Mouse (Mus musculus) right cerebral cortex, postnatal 36 days (tissue): ENCODE measurements at regions not wholly inside any gene's neighbourhood (a gene's known extent, or its start where the extent isn't known, plus 50 kb on each side); places are given as distances from the start of the nearest gene placed in this dataset.

Experiments
- DNase-seq, 2 experiments: peaks; one replicate each; pipeline ENCODE4 v3.0.0; 2022; ENCODE audit warnings: low spot score in 2 of 2, mixed read lengths in 1 of 2

GRCm38 (mm10) chr12:51024057-51024743, 323.7 kb upstream of the G2e3 start:
- no peak for DNase-seq

DNA sequence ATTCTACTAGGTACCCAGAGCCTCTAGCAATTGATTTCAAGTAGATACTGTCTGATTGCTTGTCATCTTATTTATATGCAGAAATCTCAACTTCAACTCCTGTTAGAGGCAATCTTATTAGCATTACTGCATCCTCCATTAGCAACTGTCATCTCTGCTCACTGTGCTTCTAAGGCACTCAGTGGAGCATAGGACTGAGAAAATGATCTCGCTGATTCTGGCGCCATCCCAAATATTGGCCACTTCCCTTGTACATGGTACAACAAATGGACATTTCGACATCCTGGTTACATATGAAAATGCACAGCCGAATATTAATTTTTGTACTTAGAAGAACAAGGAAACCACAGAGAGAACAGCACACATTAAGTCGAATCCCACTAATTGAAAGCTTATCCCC, 329.7 kb upstream of the G2e3 start:
- no peak for DNase-seq

DNA sequence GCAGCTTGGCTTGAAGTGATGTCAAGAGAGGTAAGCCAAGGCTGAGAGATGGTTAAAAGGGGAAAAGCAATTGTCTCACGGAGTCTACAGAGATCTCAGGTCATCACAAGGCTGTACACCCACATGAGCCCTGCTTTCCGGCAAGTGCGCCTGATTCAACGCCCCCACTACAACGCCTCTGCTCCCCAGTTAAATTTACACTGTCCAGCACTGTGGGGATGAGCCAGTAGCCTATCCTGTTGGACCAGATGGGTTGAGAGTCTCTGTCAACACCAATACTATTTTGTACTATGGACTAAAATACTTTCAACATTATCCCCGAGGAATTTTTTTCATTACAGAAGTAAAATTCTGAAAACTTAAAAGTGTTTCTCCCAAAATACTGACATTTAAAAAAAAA, 331.8 kb upstream of the G2e3 start:
- DNase-seq = peak; percentile 36 to 67

GRCm38 (mm10) chr12:51009644-51010043, 338.2 kb upstream of the G2e3 start:
- DNase-seq = no peak

DNA sequence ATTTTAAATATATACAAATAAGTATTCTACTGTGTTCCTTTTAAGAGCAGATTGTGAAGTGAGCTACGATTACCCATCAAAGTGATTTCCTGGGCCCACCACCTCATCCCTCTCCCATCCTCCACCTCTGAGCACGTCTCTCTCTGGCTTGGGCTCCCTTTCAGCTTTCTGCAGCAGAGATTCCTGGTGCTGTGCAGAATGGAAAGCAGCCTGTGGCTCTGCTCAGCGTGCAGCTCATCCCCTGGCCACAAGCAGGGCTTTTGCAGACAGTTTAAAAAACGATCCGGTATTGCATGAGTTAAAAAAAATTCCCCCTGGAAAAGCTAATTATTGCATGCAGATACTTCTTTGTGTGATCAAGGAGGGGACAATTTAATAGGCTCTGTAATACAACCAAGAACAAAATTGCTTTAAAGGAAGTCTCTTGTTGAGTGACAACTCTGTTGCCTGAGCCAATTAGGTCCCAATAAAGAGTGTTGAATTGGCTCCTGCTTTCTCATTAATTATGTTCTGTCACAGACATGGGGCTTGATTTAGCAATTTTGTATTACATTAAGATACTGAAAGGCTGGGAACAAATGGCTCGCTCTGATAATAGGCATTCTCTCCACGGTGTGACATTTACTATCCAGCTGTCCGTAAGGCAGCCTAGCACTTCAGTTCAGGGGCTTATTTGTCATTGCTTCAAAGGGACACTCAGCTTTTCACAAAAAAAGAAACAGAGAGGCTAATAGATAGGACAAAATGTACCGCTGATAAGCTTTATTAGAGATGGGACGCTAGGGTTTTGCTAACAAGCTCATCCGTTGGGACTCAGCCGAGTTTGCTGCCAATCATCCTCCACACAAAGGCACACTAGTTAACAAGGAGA, 345.9 kb upstream of the G2e3 start:
- no peak for DNase-seq

DNA sequence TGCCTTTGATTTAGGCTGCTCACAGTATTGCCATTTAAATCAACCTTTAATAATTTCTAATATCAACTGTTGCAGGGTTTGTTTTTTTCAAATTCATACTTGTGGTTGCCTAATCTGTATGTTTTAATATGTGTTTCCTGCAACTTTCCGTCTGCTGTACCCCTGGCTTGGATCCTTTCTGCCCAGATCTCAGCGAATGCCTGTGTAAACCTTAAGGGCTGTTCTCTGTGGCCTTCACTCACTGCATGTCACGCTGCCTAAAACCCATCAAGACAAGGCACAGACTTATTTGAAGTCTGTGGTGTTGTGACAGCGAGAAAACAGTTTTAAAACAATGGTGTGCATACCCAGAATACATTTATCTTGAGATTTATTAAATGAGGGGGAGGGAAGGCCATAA, 346.8 kb upstream of the G2e3 start:
- DNase-seq = no peak

GRCm38 (mm10) chr12:51000281-51001075, 347.4 kb upstream of the G2e3 start:
- DNase-seq = no peak

DNA sequence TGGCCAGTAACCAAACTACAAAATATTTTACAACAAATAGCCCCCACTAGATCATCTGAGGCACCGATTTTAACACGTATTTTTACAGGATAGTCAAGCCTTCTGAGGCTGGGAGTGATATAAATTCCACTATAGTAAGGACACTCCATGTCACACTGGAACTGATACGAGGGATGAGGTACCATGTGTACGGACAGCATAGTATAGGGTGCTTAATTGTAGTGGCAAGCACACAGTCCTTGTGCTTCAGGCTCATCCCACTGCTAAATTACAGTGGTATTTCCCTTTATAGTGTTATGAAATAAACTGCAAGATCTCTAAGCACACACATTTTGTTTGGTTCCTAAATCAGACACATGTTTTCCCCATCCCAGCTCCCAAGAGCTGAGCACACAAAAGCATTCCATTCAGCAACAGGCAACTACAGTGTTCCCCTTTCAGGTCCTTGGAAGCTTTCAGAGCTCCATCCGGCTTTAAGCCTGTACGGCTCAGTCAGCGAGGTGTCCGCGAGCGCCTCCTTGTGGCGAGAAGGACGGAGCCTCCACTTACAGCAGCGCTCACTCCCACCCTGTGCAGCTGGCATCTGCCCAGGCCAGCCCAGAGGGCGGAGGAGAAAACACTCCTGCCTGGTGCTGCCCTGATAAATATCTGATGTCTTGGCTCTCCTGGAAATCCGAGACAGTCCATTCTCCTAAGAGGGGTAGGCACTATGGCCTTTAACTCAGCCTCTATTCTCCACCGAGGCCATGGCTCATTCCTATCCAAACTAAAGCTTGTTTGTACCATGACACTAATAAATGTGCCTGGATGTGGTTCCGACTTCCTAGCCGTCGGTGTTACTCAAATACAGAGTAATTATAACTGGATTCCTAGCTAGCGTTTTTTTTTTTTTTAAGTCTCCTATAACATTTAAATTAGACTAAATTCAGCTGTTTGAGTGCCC, 348.3 kb upstream of the G2e3 start:
- DNase-seq = peak; percentile 72 to 74

DNA sequence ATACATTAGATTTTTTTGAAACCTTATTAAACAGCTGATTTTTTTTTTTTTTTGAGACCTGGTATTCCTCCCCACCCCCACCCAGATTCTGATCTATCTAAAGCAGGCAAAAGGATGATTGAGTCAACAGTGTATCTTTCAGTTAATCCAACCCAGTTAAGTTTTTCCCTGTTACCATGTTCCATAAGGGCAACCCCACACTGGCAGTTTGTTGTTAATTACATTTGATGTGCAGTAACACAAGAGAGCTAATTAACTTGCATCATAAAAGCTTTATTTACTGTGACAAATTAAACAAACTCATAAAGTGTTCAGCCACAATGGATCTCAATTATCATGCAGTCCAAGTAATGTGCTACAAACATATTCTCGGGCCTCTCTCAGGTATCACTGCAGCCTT, 346.8 kb upstream of the Prkd1 start:
- DNase-seq = no peak

GRCm38 (mm10) chr12:50989561-50990325, 340.8 kb upstream of the Prkd1 start:
- no peak for DNase-seq

- no peak for DNase-seq
Observed at GRCm38 (mm10) chr12:50981318-50981717, 332.4 kb upstream of the Prkd1 start.

- DNase-seq = no peak
Observed at GRCm38 (mm10) chr12:50980800-50981199, 331.9 kb upstream of the Prkd1 start.

- no peak for DNase-seq
Observed at GRCm38 (mm10) chr12:50970759-50971122, 321.8 kb upstream of the Prkd1 start.

GRCm38 (mm10) chr12:50969887-50970758, 321.2 kb upstream of the Prkd1 start:
- DNase-seq = no peak

DNA sequence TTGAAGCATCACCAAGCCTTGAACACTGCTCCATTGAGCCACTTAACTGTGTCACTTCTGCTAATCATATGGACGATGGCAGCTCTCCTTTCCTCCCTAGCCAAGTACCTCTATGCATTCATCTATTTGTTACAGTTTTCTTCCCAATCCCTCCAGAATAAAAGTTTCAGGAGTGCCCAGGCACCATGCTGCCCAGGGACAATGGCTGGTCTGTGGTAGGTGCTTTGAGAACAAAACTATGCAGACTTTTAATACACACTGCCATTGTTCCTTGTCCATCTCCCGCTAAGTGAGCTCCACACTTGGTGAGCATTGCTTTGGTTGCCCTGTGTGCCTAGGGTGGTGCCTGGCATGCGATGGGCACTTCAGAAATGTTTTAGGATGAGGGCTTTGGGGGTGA, 320.5 kb upstream of the Prkd1 start:
- DNase-seq = no peak

DNA sequence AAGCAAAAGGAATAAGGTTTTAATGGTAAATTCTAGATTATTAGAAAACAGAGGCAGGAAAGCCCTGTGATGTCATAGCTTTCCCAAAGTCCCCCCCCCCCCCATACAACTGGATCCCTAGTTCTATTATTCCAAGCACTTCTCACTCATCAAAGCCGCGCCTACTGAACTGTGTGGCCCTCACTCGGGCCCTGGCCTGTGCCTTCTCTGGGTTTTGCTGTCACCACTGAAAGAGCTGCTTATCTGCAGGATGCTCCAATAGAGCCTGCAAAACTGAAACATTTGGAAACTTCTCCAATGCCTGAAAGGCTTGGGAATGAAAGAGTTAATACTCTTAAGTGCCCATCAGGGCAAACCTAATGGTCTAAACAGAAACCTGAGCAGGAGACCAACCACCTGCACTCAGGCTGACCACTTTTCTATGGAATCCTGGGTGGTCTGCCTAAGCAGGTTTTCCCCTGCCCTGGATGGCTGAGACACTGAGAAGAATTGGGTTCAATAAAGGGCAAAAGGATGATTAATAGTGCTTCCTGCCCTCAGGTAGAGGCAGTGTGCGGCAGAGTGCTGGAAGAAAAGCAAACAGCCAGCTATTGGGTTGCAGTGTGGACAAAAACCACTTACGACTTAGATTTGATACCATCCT, 318.4 kb upstream of the Prkd1 start:
- DNase-seq = no peak

- no peak for DNase-seq
Observed at GRCm38 (mm10) chr12:50953971-50954370, 305.1 kb upstream of the Prkd1 start.

GRCm38 (mm10) chr12:50947035-50947434, 298.1 kb upstream of the Prkd1 start:
- peak in 1 of 2 experiments; percentile 28 for DNase-seq
